Mouse (Mus musculus): ENCODE measurements around the gene Havcr2. TPM values are rescaled to one million over a fixed set of nuclear protein-coding genes. Genes with fewer than 3 reads are reported as not detected.
"Not testable (repeated sequence)": the region's sequence is repeated elsewhere in the genome, so short reads cannot be mapped to it uniquely, and the experiment has no call there.

Havcr2 gene
- total and polyA plus RNA-seq, 3 experiments: 2.4 to 185 (median 51.6) TPM

- no peak for ATAC-seq (ENCODE audit: extremely low read depth, insufficient number of reproducible peaks, low FRiP score, poor library complexity, severe bottlenecking)
- no peak for DNase-seq (ENCODE audit: low spot score)
These were observed 19.5 kb downstream of the Havcr2 start for GRCm38 (mm10) chr11:46474220-46474619.

GRCm38 (mm10) chr11:46479311-46479710, 24.6 kb downstream of the Havcr2 start:
- DNase-seq (ENCODE audit: low spot score) (no peak), ATAC-seq (ENCODE audit: extremely low read depth, insufficient number of reproducible peaks, low FRiP score, poor library complexity, severe bottlenecking) (no peak)
- H3K36me3 ChIP-seq (replicated peaks): peaks cover 65% of the 10 kb centered on the region
- TF ChIP-seq POLR2AphosphoS5 (IDR thresholded peaks at IDR 0.05; ENCODE audit: insufficient replicate concordance, low read depth, low read length) (no peak), TAL1 (conservative IDR thresholded peaks at IDR 0.05; ENCODE audit: low read depth, low read length) (no peak), GATA1 (IDR thresholded peaks at IDR 0.05; ENCODE audit: borderline replicate concordance, low read length) (no peak), CTCF (IDR thresholded peaks at IDR 0.05; ENCODE audit: low read depth, low read length) (no peak), GATA2 (IDR thresholded peaks at IDR 0.05; ENCODE audit: borderline replicate concordance, low read depth, low read length) (no peak)
- H3K9me3 ChIP-seq (replicated peaks): no peaks in the 10 kb centered on the region
- no peaks in the 10 kb centered on the region for H3K4me1 ChIP-seq (ENCODE audit: insufficient read depth, low read depth, low read length)
- H3K27me3 ChIP-seq (ENCODE audit: insufficient read depth, low read length): no peaks in the 10 kb centered on the region
- H3K4me3 ChIP-seq (ENCODE audit: low read depth, low read length): no peak overlapping the region

More at GRCm38 (mm10) chr11:46474220-46474619, 19.5 kb downstream of the Havcr2 start:
- no peak for TF ChIP-seq TAL1 (conservative IDR thresholded peaks at IDR 0.05; ENCODE audit: low read depth, low read length)
- no peak for TF ChIP-seq GATA1 (IDR thresholded peaks at IDR 0.05; ENCODE audit: borderline replicate concordance, low read length)
- Histone ChIP-seq H3K27me3 (ENCODE audit: insufficient read depth, low read length) (no peaks in the 10 kb centered on the region), H3K4me3 (ENCODE audit: low read depth, low read length) (no peak overlapping the region), H3K4me1 (ENCODE audit: insufficient read depth, low read depth, low read length) (no peaks in the 10 kb centered on the region), H3K9me3 (replicated peaks) (no peaks in the 10 kb centered on the region), H3K36me3 (replicated peaks) (peaks cover 71% of the 10 kb centered on the region)

DNA sequence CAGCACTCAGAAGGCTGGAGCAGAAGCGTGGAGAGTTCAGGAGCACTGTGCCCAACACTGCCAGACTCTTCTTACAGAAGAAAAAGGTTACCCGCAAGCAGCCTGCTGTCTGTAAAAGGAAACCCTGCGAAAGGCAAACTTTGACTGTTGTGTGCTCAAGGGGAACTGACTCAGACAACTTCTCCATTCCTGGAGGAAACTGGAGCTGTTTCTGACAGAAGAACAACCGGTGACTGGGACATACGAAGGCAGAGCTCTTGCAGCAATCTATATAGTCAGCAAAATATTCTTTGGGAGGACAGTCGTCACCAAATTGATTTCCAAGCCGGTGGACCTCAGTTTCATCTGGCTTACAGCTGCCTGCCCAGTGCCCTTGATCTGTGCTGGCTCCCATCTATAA, 25.8 kb downstream of the Havcr2 start:
- Histone ChIP-seq H3K36me3 (replicated peaks) (peaks cover 53% of the 10 kb centered on the region), H3K4me1 (ENCODE audit: insufficient read depth, low read depth, low read length) (no peaks in the 10 kb centered on the region), H3K4me3 (ENCODE audit: low read depth, low read length) (no peak overlapping the region), H3K27me3 (ENCODE audit: insufficient read depth, low read length) (peaks cover 4% of the 10 kb centered on the region; the same call in 1 of the 2 replicates), H3K9me3 (replicated peaks) (no peaks in the 10 kb centered on the region)
- DNase-seq (ENCODE audit: low spot score) (no peak), ATAC-seq (ENCODE audit: extremely low read depth, insufficient number of reproducible peaks, low FRiP score, poor library complexity, severe bottlenecking) (no peak)
- TF ChIP-seq GATA1 (IDR thresholded peaks at IDR 0.05; ENCODE audit: borderline replicate concordance, low read length) (no peak), GATA2 (IDR thresholded peaks at IDR 0.05; ENCODE audit: borderline replicate concordance, low read depth, low read length) (no peak), POLR2AphosphoS5 (IDR thresholded peaks at IDR 0.05; ENCODE audit: insufficient replicate concordance, low read depth, low read length) (no peak), CTCF (IDR thresholded peaks at IDR 0.05; ENCODE audit: low read depth, low read length) (no peak), TAL1 (conservative IDR thresholded peaks at IDR 0.05; ENCODE audit: low read depth, low read length) (no peak)

DNA sequence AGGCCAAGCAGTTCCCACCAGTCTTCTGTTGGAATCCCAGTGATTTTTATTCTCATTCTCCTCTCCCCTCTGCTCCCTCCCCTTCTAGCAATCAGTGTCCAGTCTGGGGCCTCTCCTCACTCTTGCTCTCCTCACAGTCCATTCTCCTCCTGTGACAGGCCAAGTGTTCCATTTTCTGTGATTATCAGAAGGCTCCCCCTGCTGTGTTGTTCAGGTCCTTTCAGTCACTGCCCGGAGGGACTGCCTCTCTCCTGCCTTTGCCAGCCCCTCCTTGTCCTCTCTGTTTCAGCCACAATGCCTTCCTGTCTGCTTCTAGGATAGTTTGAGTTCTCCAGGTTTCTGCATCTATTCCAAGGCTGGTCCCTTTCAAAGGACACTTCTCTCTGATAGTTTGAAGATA, 33.5 kb downstream of the Havcr2 start:
- ATAC-seq (ENCODE audit: extremely low read depth, insufficient number of reproducible peaks, low FRiP score, poor library complexity, severe bottlenecking): no peak
- TF ChIP-seq TAL1 (conservative IDR thresholded peaks at IDR 0.05; ENCODE audit: low read depth, low read length) (no peak), GATA1 (IDR thresholded peaks at IDR 0.05; ENCODE audit: borderline replicate concordance, low read length) (no peak), GATA2 (IDR thresholded peaks at IDR 0.05; ENCODE audit: borderline replicate concordance, low read depth, low read length) (no peak), CTCF (IDR thresholded peaks at IDR 0.05; ENCODE audit: low read depth, low read length) (no peak), POLR2AphosphoS5 (IDR thresholded peaks at IDR 0.05; ENCODE audit: insufficient replicate concordance, low read depth, low read length) (no peak)

GRCm38 (mm10) chr11:46488650-46489049, 33.9 kb downstream of the Havcr2 start:
- ATAC-seq (ENCODE audit: extremely low read depth, insufficient number of reproducible peaks, low FRiP score, poor library complexity, severe bottlenecking): no peak

More for the DNA sequence above, 33.5 kb downstream of the Havcr2 start:
- H3K36me3 ChIP-seq (replicated peaks): no peaks in the 10 kb centered on the region
- no peaks in the 10 kb centered on the region for H3K9me3 ChIP-seq (replicated peaks)
- H3K4me1 ChIP-seq (ENCODE audit: insufficient read depth, low read depth, low read length): no peaks in the 10 kb centered on the region
- H3K27me3 ChIP-seq (ENCODE audit: insufficient read depth, low read length): peaks cover 22% of the 10 kb centered on the region
- no peak overlapping the region for H3K4me3 ChIP-seq (ENCODE audit: low read depth, low read length)
- no peak for DNase-seq (ENCODE audit: low spot score)

GRCm38 (mm10) chr11:46507146-46507545, 52.4 kb downstream of the Havcr2 start:
- Histone ChIP-seq H3K4me3 (ENCODE audit: low read depth, low read length) (no peak overlapping the region), H3K4me1 (ENCODE audit: insufficient read depth, low read depth, low read length) (no peaks in the 10 kb centered on the region), H3K27me3 (ENCODE audit: insufficient read depth, low read length) (peaks cover 17% of the 10 kb centered on the region), H3K36me3 (replicated peaks) (no peaks in the 10 kb centered on the region), H3K9me3 (replicated peaks) (no peaks in the 10 kb centered on the region)
- no peak for DNase-seq (ENCODE audit: low spot score)
- TF ChIP-seq GATA2 (IDR thresholded peaks at IDR 0.05; ENCODE audit: borderline replicate concordance, low read depth, low read length): no peak
- no peak for TF ChIP-seq GATA1 (IDR thresholded peaks at IDR 0.05; ENCODE audit: borderline replicate concordance, low read length)
- no peak for ATAC-seq (ENCODE audit: extremely low read depth, insufficient number of reproducible peaks, low FRiP score, poor library complexity, severe bottlenecking)

More at GRCm38 (mm10) chr11:46488650-46489049, 33.9 kb downstream of the Havcr2 start:
- no peak for DNase-seq (ENCODE audit: low spot score)
- no peak for TF ChIP-seq GATA2 (IDR thresholded peaks at IDR 0.05; ENCODE audit: borderline replicate concordance, low read depth, low read length)
- no peak for TF ChIP-seq CTCF (IDR thresholded peaks at IDR 0.05; ENCODE audit: low read depth, low read length)
- TF ChIP-seq TAL1 (conservative IDR thresholded peaks at IDR 0.05; ENCODE audit: low read depth, low read length): no peak
- TF ChIP-seq GATA1 (IDR thresholded peaks at IDR 0.05; ENCODE audit: borderline replicate concordance, low read length): no peak
- TF ChIP-seq POLR2AphosphoS5 (IDR thresholded peaks at IDR 0.05; ENCODE audit: insufficient replicate concordance, low read depth, low read length): no peak
- Histone ChIP-seq H3K9me3 (replicated peaks) (no peaks in the 10 kb centered on the region), H3K36me3 (replicated peaks) (no peaks in the 10 kb centered on the region), H3K4me1 (ENCODE audit: insufficient read depth, low read depth, low read length) (no peaks in the 10 kb centered on the region), H3K27me3 (ENCODE audit: insufficient read depth, low read length) (peaks cover 22% of the 10 kb centered on the region), H3K4me3 (ENCODE audit: low read depth, low read length) (no peak overlapping the region)

GRCm38 (mm10) chr11:46509900-46510299, 55.2 kb downstream of the Havcr2 start:
- Histone ChIP-seq H3K4me3 (ENCODE audit: low read depth, low read length) (no peak overlapping the region), H3K27me3 (ENCODE audit: insufficient read depth, low read length) (peaks cover 17% of the 10 kb centered on the region), H3K4me1 (ENCODE audit: insufficient read depth, low read depth, low read length) (no peaks in the 10 kb centered on the region), H3K36me3 (replicated peaks) (no peaks in the 10 kb centered on the region), H3K9me3 (replicated peaks) (no peaks in the 10 kb centered on the region)
- TF ChIP-seq CTCF (IDR thresholded peaks at IDR 0.05; ENCODE audit: low read depth, low read length) (no peak), GATA1 (IDR thresholded peaks at IDR 0.05; ENCODE audit: borderline replicate concordance, low read length) (no peak), TAL1 (conservative IDR thresholded peaks at IDR 0.05; ENCODE audit: low read depth, low read length) (no peak), GATA2 (IDR thresholded peaks at IDR 0.05; ENCODE audit: borderline replicate concordance, low read depth, low read length) (no peak), POLR2AphosphoS5 (IDR thresholded peaks at IDR 0.05; ENCODE audit: insufficient replicate concordance, low read depth, low read length) (no peak)
- DNase-seq (ENCODE audit: low spot score): no peak
- ATAC-seq (ENCODE audit: extremely low read depth, insufficient number of reproducible peaks, low FRiP score, poor library complexity, severe bottlenecking): no peak

DNA sequence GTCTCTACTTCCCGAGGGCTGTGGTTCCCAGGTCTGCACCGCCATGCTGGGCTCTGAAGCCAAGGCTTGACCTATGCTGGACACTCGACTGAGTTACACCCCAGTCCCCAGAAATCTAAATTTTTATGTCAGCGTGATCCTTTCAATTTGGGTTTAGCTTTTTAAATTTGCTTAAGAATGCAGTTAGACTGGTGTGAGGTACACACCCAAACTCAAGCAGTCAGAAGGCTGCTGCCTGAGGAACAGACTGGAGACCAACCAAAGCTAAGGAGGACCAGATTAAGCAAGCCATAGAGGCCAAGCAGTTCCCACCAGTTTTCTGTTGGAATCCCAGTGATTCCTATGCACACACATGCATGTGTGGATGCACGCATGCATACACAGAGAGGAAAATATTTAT, 66.6 kb downstream of the Havcr2 start:
- not testable (repeated sequence) for H3K27me3 ChIP-seq (ENCODE audit: insufficient read depth, low read length); H3K4me1 ChIP-seq (ENCODE audit: insufficient read depth, low read depth, low read length); ATAC-seq (ENCODE audit: extremely low read depth, insufficient number of reproducible peaks, low FRiP score, poor library complexity, severe bottlenecking); H3K4me3 ChIP-seq (ENCODE audit: low read depth, low read length); H3K36me3 ChIP-seq (replicated peaks); DNase-seq (ENCODE audit: low spot score); H3K9me3 ChIP-seq (replicated peaks)
